Mouse (Mus musculus) ES-E14 (cell line): ENCODE results near the gene Csgalnact2. TPM values are rescaled to one million over a fixed set of nuclear protein-coding genes. Genes with fewer than 3 reads are reported as not detected.

ENCODE experiments used
- DNase-seq: peaks from one replicate; pipeline ENCODE4 v3.0.0-alpha.2; 2013; ENCODE audit warnings: low read depth, low spot score
- H3K27ac ChIP-seq: 2 replicates; pipeline ENCODE4 v1.5.1; 2012; ENCODE audit warnings: low read depth, mild to moderate bottlenecking, low read length, moderate library complexity, mixed read lengths; ENCODE audit not compliant: poor library complexity, insufficient read depth, severe bottlenecking
- H3K36me3 ChIP-seq: 2 replicates; pipeline ENCODE4 v1.6.1; 2012; ENCODE audit warnings: mild to moderate bottlenecking, low read length, moderate library complexity, mixed read lengths; ENCODE audit not compliant: control insufficient read depth, poor library complexity, insufficient read depth, severe bottlenecking
- H3K4me1 ChIP-seq, 2 experiments: fragments of 150-350 bp in 1 of 2; sonication (generic) in 1 of 2; 2 replicates each; pipeline ENCODE4 v1.6.1; 2012; ENCODE audit warnings: low read length in 2 of 2, mild to moderate bottlenecking in 1 of 2, mixed read lengths in 1 of 2; ENCODE audit not compliant: control insufficient read depth in 2 of 2, insufficient read depth in 2 of 2, poor library complexity in 1 of 2
- H3K4me3 ChIP-seq, 2 experiments: fragments of 150-350 bp in 1 of 2; sonication (generic) in 1 of 2; 2 replicates each; pipeline ENCODE4 v1.5.1; 2012; ENCODE audit warnings: low read length in 2 of 2, low read depth in 1 of 2, mild to moderate bottlenecking in 1 of 2, mixed read lengths in 1 of 2; ENCODE audit not compliant: insufficient read depth in 1 of 2, poor library complexity in 1 of 2, severe bottlenecking in 1 of 2
- H3K9ac ChIP-seq: 2 replicates; pipeline ENCODE4 v1.6.1; 2012; ENCODE audit warnings: low read depth, mild to moderate bottlenecking, low read length, mixed read lengths; ENCODE audit not compliant: poor library complexity, insufficient read depth, severe bottlenecking
- H3K9me3 ChIP-seq: fragments of 150-350 bp; sonication (generic); 2 replicates; pipeline ENCODE4 v1.6.1; 2012; ENCODE audit warnings: low read depth, mild to moderate bottlenecking, low read length; ENCODE audit not compliant: control insufficient read depth, insufficient read depth
- CHD2 ChIP-seq: IDR thresholded peaks from 2 replicates; pipeline ENCODE4 v1.6.1; 2014; ENCODE audit warnings: mild to moderate bottlenecking, low read depth, low read length, inconsistent platforms
- HCFC1 ChIP-seq: IDR thresholded peaks from 2 replicates; pipeline ENCODE4 v1.6.1; 2012; ENCODE audit warnings: low read length, inconsistent platforms, borderline replicate concordance; ENCODE audit not compliant: insufficient read depth
- MAFK ChIP-seq: IDR thresholded peaks from 2 replicates; pipeline ENCODE4 v1.6.1; 2014; ENCODE audit warnings: mild to moderate bottlenecking, low read depth, low read length, inconsistent platforms; ENCODE audit not compliant: insufficient read depth
- ZC3H11A ChIP-seq: IDR thresholded peaks from 2 replicates; pipeline ENCODE4 v1.6.1; 2012; ENCODE audit warnings: low read depth, mild to moderate bottlenecking, inconsistent platforms, low read length, borderline replicate concordance
- ZNF384 ChIP-seq: IDR thresholded peaks from 2 replicates; pipeline ENCODE4 v1.6.1; 2012; ENCODE audit warnings: low read depth, low read length, inconsistent platforms
- in situ Hi-C, 2 experiments: fragments of 600-800 bp; cut with MboI; formaldehyde crosslinking; loops; one replicate each; pipeline ENCODE4 v1.15.1; 2025; ENCODE audit warnings: low sequenced_read_pairs in 2 of 2, inconsistent platforms in 1 of 2; ENCODE audit not compliant: unreplicated experiment in 2 of 2
- total RNA-seq: library from RNA; depleted of rRNA; stranded (reverse); fragments of 300-350 nt; gene quantifications from 2 replicates; pipeline ENCODE4 v1.2.3, GENCODE M21; 2012

Csgalnact2 gene
- total RNA-seq, 1 experiment: 9.1 TPM

GRCm38 (mm10) chr6:118122767-118123166 lies 16.2 kb downstream of the Csgalnact2 start:
- H3K4me1 ChIP-seq: no peaks in the 10 kb centered on the region
- no peak for DNase-seq
- no peak overlapping the region for H3K9ac ChIP-seq
- in situ Hi-C loops: no loop called here
- TF ChIP-seq MAFK (no peak), ZNF384 (no peak), ZC3H11A (no peak), HCFC1 (no peak)
- H3K9me3 ChIP-seq: no peaks in the 10 kb centered on the region
- no peaks in the 10 kb centered on the region for H3K36me3 ChIP-seq
- no peak overlapping the region for H3K4me3 ChIP-seq
- H3K27ac ChIP-seq: no peak overlapping the region

- in situ Hi-C loops: no loop called here
- H3K9ac ChIP-seq: no peak overlapping the region
- TF ChIP-seq ZNF384 (no peak), CHD2 (no peak), HCFC1 (no peak), MAFK (no peak), ZC3H11A (no peak)
Measured at GRCm38 (mm10) chr6:118111810-118112209, 27.1 kb downstream of the Csgalnact2 start.

GRCm38 (mm10) chr6:118099311-118099802 lies 39.6 kb downstream of the Csgalnact2 start:
- no peaks in the 10 kb centered on the region for H3K4me1 ChIP-seq
- no peak overlapping the region for H3K9ac ChIP-seq
- no peak overlapping the region for H3K4me3 ChIP-seq
- no peaks in the 10 kb centered on the region for H3K36me3 ChIP-seq
- in situ Hi-C loops: no loop called here
- H3K9me3 ChIP-seq: no peaks in the 10 kb centered on the region
- no peak for TF ChIP-seq HCFC1
- peak; percentile 48 for TF ChIP-seq ZC3H11A
- H3K27ac ChIP-seq: no peak overlapping the region
- DNase-seq: peak; percentile 51

More at GRCm38 (mm10) chr6:118111810-118112209, 27.1 kb downstream of the Csgalnact2 start:
- no peak overlapping the region for H3K4me3 ChIP-seq
- H3K27ac ChIP-seq: no peak overlapping the region
- no peaks in the 10 kb centered on the region for H3K9me3 ChIP-seq
- DNase-seq: no peak
- peaks cover 3% of the 10 kb centered on the region; the same call in 1 of the 2 replicates for H3K36me3 ChIP-seq
- no peaks in the 10 kb centered on the region for H3K4me1 ChIP-seq

- no peaks in the 10 kb centered on the region for H3K4me1 ChIP-seq
- no peaks in the 10 kb centered on the region for H3K36me3 ChIP-seq
- no peak for DNase-seq
- TF ChIP-seq MAFK (no peak), ZC3H11A (no peak), HCFC1 (no peak), ZNF384 (no peak), CHD2 (no peak)
- in situ Hi-C loops: no loop called here
- H3K27ac ChIP-seq: no peak overlapping the region
- H3K9ac ChIP-seq: no peak overlapping the region
- H3K9me3 ChIP-seq: no peaks in the 10 kb centered on the region
- H3K4me3 ChIP-seq: no peak overlapping the region
Measured at GRCm38 (mm10) chr6:118097765-118098365, 41.1 kb downstream of the Csgalnact2 start.

- Histone ChIP-seq H3K36me3 (no peaks in the 10 kb centered on the region), H3K4me3 (no peak overlapping the region)
- in situ Hi-C loops: no loop called here
Measured at GRCm38 (mm10) chr6:118090827-118091226, 48.1 kb downstream of the Csgalnact2 start.

More at GRCm38 (mm10) chr6:118090827-118091226, 48.1 kb downstream of the Csgalnact2 start:
- no peak for DNase-seq
- Histone ChIP-seq H3K4me1 (no peaks in the 10 kb centered on the region), H3K27ac (no peak overlapping the region), H3K9ac (no peak overlapping the region), H3K9me3 (no peaks in the 10 kb centered on the region)
- no peak for TF ChIP-seq HCFC1
- no peak for TF ChIP-seq CHD2
- TF ChIP-seq MAFK: no peak
- TF ChIP-seq ZC3H11A: no peak
